Mouse (Mus musculus): Measurements from ENCODE around the gene Gm10061.
"Not testable (repeated sequence)": the region's sequence is repeated elsewhere in the genome, so short reads cannot be mapped to it uniquely, and the experiment has no call there.

Gm10061 gene

GRCm38 (mm10) chr16:89150786-89151185 lies at the start of gene Gm10061:
TSS of gene Gm10061 (plus strand) at chr16:89151086.
- DNase-seq (ENCODE audit: low read depth, low spot score) = no peak

- DNase-seq (ENCODE audit: low read depth, low spot score) = no peak
These were observed 10.3 kb upstream of the Gm10061 start, which contains the start of gene Gm6358 for GRCm38 (mm10) chr16:89140551-89140950. TSS of gene Gm6358 (plus strand) at chr16:89140851.

DNA sequence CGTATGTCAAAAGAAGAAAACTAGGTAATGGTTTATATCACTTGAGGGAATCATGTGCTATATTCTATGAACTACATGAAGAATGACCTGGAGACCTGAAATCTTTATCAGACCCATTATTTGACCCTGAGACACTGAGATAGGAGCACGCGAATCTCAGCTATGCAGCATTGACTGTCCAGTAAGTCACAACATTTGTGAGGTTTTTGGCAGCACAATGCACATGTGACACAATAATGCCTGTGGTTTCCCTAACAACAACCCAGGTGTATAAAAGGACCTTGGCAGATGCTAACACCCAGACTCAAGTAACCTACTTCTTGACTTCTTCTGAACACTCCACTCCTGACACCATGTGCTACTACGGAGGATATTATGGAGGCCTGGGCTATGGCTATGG lies 6.8 kb downstream of the Gm10061 start, which contains the start of gene Gm9789:
TSS of gene Gm9789 (plus strand) at position 301 of the 400 bp plus-strand sequence.
- DNase-seq (ENCODE audit: low read depth, low spot score) = no peak

DNA sequence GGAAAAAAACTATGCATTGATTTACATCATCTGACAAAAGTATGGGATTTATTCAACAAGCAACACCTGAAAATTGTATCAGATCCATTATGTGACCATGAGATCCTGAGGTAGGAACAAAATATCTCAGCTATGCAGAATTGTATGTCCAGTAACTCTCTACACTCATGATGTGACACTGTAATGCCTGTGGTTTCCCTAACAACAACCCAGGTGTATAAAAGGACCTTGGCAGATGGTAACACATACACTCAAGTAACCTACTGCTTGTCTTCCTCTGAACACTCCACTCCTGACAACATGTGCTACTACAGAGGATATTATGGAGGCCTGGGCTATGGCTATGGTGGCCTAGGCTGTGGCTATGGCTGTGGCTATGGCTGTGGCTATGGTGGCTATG lies 18.3 kb downstream of the Gm10061 start, which contains the start of gene Gm7735:
TSS of gene Gm7735 (plus strand) at position 301 of the 400 bp plus-strand sequence.
- DNase-seq (ENCODE audit: low read depth, low spot score) = not testable (repeated sequence)

GRCm38 (mm10) chr16:89174435-89174834 lies 23.5 kb downstream of the Gm10061 start, which contains the start of gene 1110057P08Rik:
TSS of gene 1110057P08Rik (plus strand) at chr16:89174735.
- no peak for DNase-seq (ENCODE audit: low read depth, low spot score)

GRCm38 (mm10) chr16:89188621-89189020 lies 37.7 kb downstream of the Gm10061 start:
- no peak for DNase-seq (ENCODE audit: low read depth, low spot score)
